Mouse (Mus musculus): Measurements from ENCODE around the gene Tmem14c. TPM values are rescaled to one million over a fixed set of nuclear protein-coding genes. Genes with fewer than 3 reads are reported as not detected.
A peak's percentile ranks its signal among the peaks of the same experiment; 100 is the strongest.

Gene Tmem14c
- polyA plus RNA-seq, 1 experiment from 2014 or later = 200 TPM

DNA sequence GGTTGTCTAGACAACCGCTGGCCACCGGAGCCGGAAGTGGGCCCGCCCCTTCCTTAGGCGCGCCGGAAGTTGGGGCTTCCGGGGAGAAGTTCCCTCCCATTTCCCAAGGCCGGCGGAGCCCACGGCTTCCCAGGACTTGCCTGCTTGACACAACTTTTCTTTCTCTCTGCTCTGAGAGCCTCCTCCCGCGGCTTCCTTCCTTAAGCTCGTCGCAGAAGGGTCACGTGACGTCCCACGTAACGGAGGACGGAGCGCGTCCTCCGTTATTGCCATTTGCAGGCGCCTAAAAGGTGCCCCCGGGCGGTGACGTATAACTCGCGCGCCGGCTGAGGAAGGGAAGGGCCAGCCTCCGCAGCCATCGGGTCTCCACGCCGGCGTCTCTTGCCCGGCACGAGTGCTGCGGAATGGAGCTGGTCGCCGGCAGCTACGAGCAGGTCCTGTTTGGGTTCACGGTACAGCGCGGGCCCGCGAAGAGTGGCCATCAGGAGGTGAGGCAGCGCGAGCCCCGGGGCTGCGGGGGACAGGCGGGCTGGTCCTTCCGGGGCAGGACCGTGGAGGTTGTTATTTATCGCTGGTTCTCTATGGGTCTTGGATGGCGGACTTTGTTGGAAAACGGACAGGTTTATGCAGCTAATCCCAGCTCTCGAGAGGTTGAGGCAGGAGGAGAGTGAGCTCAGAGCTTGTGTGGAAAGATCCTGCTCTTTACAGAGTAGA lies 15.0 kb upstream of the Tmem14c start, which contains the start of gene Pak1ip1:
TSS of gene Pak1ip1 (plus strand) at position 98 of the 714 bp plus-strand sequence.
- H3K27me3 ChIP-seq (ENCODE audit: control insufficient read depth, insufficient read depth, low read length) = no peaks in the 10 kb centered on the region
- peak within 1 kb of the TSS; percentile 81 for H3K4me2 ChIP-seq
- H3K9me3 ChIP-seq (ENCODE audit: control insufficient read depth, low read length) = no peaks in the 10 kb centered on the region
- peak within 1 kb of the TSS; percentile 81 for H3K27ac ChIP-seq (ENCODE audit: low read depth, low read length)
- peaks cover 7% of the 10 kb centered on the region for H3K4me1 ChIP-seq (ENCODE audit: control insufficient read depth, insufficient read depth, low read length)
- under 1% methylated on average over 58 of the region's 58 CpGs for WGBS
- peak within 1 kb of the TSS; percentile 68 for H3K4me3 ChIP-seq (ENCODE audit: low read depth, low read length)
- ATAC-seq (ENCODE audit: low FRiP score) (peak; percentile 96), DNase-seq (ENCODE audit: low spot score, missing footprints) (peak; percentile 99)
- H3K9ac ChIP-seq (ENCODE audit: low read length) = peak within 1 kb of the TSS; percentile 64
- H3K36me3 ChIP-seq (ENCODE audit: control insufficient read depth, insufficient read depth, low read length) = 0 out of 2 replicates have a peak, but pooled peaks cover 1% of the 10 kb centered on the region

- Histone ChIP-seq H3K9me3 (ENCODE audit: control insufficient read depth, low read length) (no peaks in the 10 kb centered on the region), H3K27me3 (ENCODE audit: control insufficient read depth, insufficient read depth, low read length) (no peaks in the 10 kb centered on the region), H3K9ac (ENCODE audit: low read length) (no peak overlapping the region), H3K27ac (ENCODE audit: low read depth, low read length) (no peak overlapping the region), H3K36me3 (ENCODE audit: control insufficient read depth, insufficient read depth, low read length) (peaks cover 6% of the 10 kb centered on the region; the same call in 1 of the 2 replicates), H3K4me1 (ENCODE audit: control insufficient read depth, insufficient read depth, low read length) (peaks cover 7% of the 10 kb centered on the region), H3K4me3 (ENCODE audit: low read depth, low read length) (peak overlapping the region; percentile 68; the same call in 1 of the 2 replicates), H3K4me2 (peak overlapping the region; percentile 81)
- WGBS = 90% methylated on average over 5 of the region's 5 CpGs
- ATAC-seq (ENCODE audit: low FRiP score) = no peak
- no peak for DNase-seq (ENCODE audit: low spot score, missing footprints)
Observed at GRCm38 (mm10) chr13:41002001-41002400, 14.1 kb upstream of the Tmem14c start.

DNA sequence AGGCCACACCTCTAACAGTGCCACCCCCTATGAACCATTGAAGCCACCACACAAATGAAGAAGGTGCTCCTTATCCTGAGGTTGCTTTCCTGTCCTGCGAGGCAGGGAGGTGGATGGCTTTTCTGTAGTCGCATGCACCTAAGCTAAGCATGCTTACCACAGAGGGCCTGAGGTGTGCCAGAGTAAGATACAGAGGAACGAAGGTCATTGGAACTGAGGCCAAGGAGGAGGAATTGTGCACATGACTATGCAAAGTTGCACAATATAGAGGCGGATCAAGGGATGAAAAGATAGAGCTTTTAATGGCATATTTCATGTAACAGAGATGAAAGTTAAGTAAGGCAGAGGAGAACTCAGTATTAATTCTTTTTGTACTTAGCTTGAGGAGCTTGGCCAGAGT lies 9.8 kb upstream of the Tmem14c start:
- Histone ChIP-seq H3K27ac (ENCODE audit: low read depth, low read length) (no peak overlapping the region), H3K27me3 (ENCODE audit: control insufficient read depth, insufficient read depth, low read length) (no peaks in the 10 kb centered on the region), H3K4me2 (no peak overlapping the region), H3K4me3 (ENCODE audit: low read depth, low read length) (no peak overlapping the region), H3K36me3 (ENCODE audit: control insufficient read depth, insufficient read depth, low read length) (peaks cover 6% of the 10 kb centered on the region; the same call in 1 of the 2 replicates), H3K4me1 (ENCODE audit: control insufficient read depth, insufficient read depth, low read length) (peaks cover 3% of the 10 kb centered on the region), H3K9me3 (ENCODE audit: control insufficient read depth, low read length) (no peaks in the 10 kb centered on the region), H3K9ac (ENCODE audit: low read length) (no peak overlapping the region)
- DNase-seq (ENCODE audit: low spot score, missing footprints) (no peak), ATAC-seq (ENCODE audit: low FRiP score) (no peak)
- WGBS = 94% methylated on average over 4 of the region's 4 CpGs

DNA sequence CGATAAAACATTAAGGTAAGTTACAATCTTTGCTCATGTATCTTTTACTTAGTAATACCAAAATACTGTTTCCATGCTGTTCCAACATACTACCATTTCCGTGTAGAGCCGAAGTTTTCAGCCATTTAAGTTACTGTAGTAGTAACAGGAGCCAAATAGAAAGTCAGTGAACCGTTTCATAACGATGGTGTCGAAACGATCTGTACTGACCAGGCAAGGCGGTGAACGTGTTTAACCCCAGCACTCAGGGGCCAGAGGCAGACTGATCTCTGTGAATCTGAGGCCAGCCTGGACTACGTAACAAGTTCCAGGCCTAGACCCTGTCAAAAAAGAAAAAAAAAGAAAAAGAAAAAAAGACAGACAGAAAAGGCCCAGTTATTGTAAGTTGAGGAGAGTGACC lies 7.8 kb upstream of the Tmem14c start:
- no peak overlapping the region for H3K27ac ChIP-seq (ENCODE audit: low read depth, low read length)
- H3K4me1 ChIP-seq (ENCODE audit: control insufficient read depth, insufficient read depth, low read length) = no peaks in the 10 kb centered on the region
- peaks cover 12% of the 10 kb centered on the region; the same call in 1 of the 2 replicates for H3K36me3 ChIP-seq (ENCODE audit: control insufficient read depth, insufficient read depth, low read length)
- 95% methylated on average over 10 of the region's 10 CpGs for WGBS
- H3K4me3 ChIP-seq (ENCODE audit: low read depth, low read length) = no peak overlapping the region
- H3K27me3 ChIP-seq (ENCODE audit: control insufficient read depth, insufficient read depth, low read length) = no peaks in the 10 kb centered on the region
- H3K9ac ChIP-seq (ENCODE audit: low read length) = no peak overlapping the region
- no peak for ATAC-seq (ENCODE audit: low FRiP score)
- no peak for DNase-seq (ENCODE audit: low spot score, missing footprints)
- no peaks in the 10 kb centered on the region for H3K9me3 ChIP-seq (ENCODE audit: control insufficient read depth, low read length)
- no peak overlapping the region for H3K4me2 ChIP-seq

DNA sequence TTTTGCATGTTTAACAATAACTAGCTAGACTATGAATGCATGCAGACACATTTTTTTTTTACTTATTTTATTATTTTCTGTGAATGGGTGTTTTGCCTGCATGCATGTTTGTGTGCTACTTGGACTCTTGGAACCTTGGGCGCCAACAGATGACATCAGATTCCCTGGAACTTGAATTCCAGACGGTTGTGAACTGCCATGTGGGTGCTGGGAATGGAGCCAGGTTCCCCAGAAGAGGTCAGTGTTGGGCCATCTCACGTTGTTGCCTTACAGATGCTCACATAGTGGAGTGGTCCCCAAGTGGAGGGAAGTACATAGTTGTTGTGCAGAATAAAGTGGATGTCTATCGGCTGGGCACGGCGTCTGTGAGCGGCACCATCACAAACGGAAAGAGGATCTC lies 7.1 kb upstream of the Tmem14c start:
- Histone ChIP-seq H3K9ac (ENCODE audit: low read length) (no peak overlapping the region), H3K9me3 (ENCODE audit: control insufficient read depth, low read length) (no peaks in the 10 kb centered on the region), H3K27me3 (ENCODE audit: control insufficient read depth, insufficient read depth, low read length) (no peaks in the 10 kb centered on the region), H3K4me2 (no peak overlapping the region), H3K4me1 (ENCODE audit: control insufficient read depth, insufficient read depth, low read length) (no peaks in the 10 kb centered on the region), H3K36me3 (ENCODE audit: control insufficient read depth, insufficient read depth, low read length) (peaks cover 12% of the 10 kb centered on the region; the same call in 1 of the 2 replicates), H3K27ac (ENCODE audit: low read depth, low read length) (no peak overlapping the region), H3K4me3 (ENCODE audit: low read depth, low read length) (no peak overlapping the region)
- WGBS = 87% methylated on average over 8 of the region's 8 CpGs
- no peak for ATAC-seq (ENCODE audit: low FRiP score)
- no peak for DNase-seq (ENCODE audit: low spot score, missing footprints)

GRCm38 (mm10) chr13:41016797-41017405 lies 809 bp downstream of the Tmem14c start:
- Histone ChIP-seq H3K9me3 (ENCODE audit: control insufficient read depth, low read length) (no peaks in the 10 kb centered on the region), H3K27ac (ENCODE audit: low read depth, low read length) (peak overlapping the region; percentile 46; the same call in 1 of the 2 replicates), H3K9ac (ENCODE audit: low read length) (peak overlapping the region; percentile 84), H3K27me3 (ENCODE audit: control insufficient read depth, insufficient read depth, low read length) (no peaks in the 10 kb centered on the region), H3K36me3 (ENCODE audit: control insufficient read depth, insufficient read depth, low read length) (peaks cover 15% of the 10 kb centered on the region), H3K4me3 (ENCODE audit: low read depth, low read length) (peak overlapping the region; percentile 61), H3K4me2 (peak overlapping the region; percentile 76), H3K4me1 (ENCODE audit: control insufficient read depth, insufficient read depth, low read length) (peaks cover 10% of the 10 kb centered on the region)
- ATAC-seq (ENCODE audit: low FRiP score) = peak; percentile 12; the same call in 1 of the 2 replicates
- 40% methylated on average over 12 of the region's 12 CpGs for WGBS
- DNase-seq (ENCODE audit: low spot score, missing footprints) = peak; percentile 85

DNA sequence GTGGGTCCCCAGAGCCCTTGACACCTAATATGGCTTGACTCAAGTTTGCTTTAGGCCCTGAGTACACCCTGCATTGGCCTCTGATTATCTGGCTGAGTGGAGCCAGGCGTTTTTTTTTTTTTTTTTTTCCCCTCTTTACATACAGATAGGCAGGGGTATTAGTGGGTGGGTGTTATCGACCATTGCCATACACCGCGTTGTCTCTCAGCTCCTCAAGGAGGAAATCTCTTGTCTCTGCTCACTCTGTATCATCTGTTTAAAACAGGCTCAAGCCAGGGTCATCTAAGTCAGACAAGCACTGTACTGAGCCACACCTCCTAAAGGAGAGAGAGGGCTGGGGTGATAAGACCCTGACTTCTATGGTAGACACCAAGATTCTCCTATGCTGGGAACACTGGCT lies 1.7 kb downstream of the Tmem14c start:
- no peak for ATAC-seq (ENCODE audit: low FRiP score)
- peaks cover 11% of the 10 kb centered on the region; the same call in 1 of the 2 replicates for H3K36me3 ChIP-seq (ENCODE audit: control insufficient read depth, insufficient read depth, low read length)
- no peak overlapping the region for H3K4me2 ChIP-seq
- WGBS = 81% methylated on average over 4 of the region's 4 CpGs
- H3K9me3 ChIP-seq (ENCODE audit: control insufficient read depth, low read length) = no peaks in the 10 kb centered on the region
- DNase-seq (ENCODE audit: low spot score, missing footprints) = no peak
- H3K4me3 ChIP-seq (ENCODE audit: low read depth, low read length) = no peak overlapping the region
- 0 out of 2 replicates have a peak overlapping the region, but pooled peaks have one; percentile 11 for H3K27ac ChIP-seq (ENCODE audit: low read depth, low read length)
- H3K27me3 ChIP-seq (ENCODE audit: control insufficient read depth, insufficient read depth, low read length) = no peaks in the 10 kb centered on the region
- H3K4me1 ChIP-seq (ENCODE audit: control insufficient read depth, insufficient read depth, low read length) = peaks cover 10% of the 10 kb centered on the region
- no peak overlapping the region; the same call in 1 of the 2 replicates for H3K9ac ChIP-seq (ENCODE audit: low read length)

GRCm38 (mm10) chr13:41018236-41018635 lies 2.1 kb downstream of the Tmem14c start:
- no peak overlapping the region for H3K4me2 ChIP-seq
- no peak overlapping the region for H3K27ac ChIP-seq (ENCODE audit: low read depth, low read length)
- DNase-seq (ENCODE audit: low spot score, missing footprints) = no peak
- no peaks in the 10 kb centered on the region for H3K27me3 ChIP-seq (ENCODE audit: control insufficient read depth, insufficient read depth, low read length)
- H3K9ac ChIP-seq (ENCODE audit: low read length) = no peak overlapping the region
- H3K4me3 ChIP-seq (ENCODE audit: low read depth, low read length) = no peak overlapping the region
- peaks cover 10% of the 10 kb centered on the region for H3K4me1 ChIP-seq (ENCODE audit: control insufficient read depth, insufficient read depth, low read length)
- ATAC-seq (ENCODE audit: low FRiP score) = no peak
- no peaks in the 10 kb centered on the region for H3K9me3 ChIP-seq (ENCODE audit: control insufficient read depth, low read length)
- H3K36me3 ChIP-seq (ENCODE audit: control insufficient read depth, insufficient read depth, low read length) = peaks cover 11% of the 10 kb centered on the region; the same call in 1 of the 2 replicates
- 89% methylated on average over 9 of the region's 9 CpGs for WGBS
